Mouse (Mus musculus): ENCODE measurements around the gene Sptlc2. TPM values are rescaled to one million over a fixed set of nuclear protein-coding genes. Genes with fewer than 3 reads are reported as not detected.

The Sptlc2 gene
- polyA plus RNA-seq (2012; rRNA removed; ENCODE audit: low replicate concordance) = 6.3 and 12.0 TPM in 2 replicates

DNA sequence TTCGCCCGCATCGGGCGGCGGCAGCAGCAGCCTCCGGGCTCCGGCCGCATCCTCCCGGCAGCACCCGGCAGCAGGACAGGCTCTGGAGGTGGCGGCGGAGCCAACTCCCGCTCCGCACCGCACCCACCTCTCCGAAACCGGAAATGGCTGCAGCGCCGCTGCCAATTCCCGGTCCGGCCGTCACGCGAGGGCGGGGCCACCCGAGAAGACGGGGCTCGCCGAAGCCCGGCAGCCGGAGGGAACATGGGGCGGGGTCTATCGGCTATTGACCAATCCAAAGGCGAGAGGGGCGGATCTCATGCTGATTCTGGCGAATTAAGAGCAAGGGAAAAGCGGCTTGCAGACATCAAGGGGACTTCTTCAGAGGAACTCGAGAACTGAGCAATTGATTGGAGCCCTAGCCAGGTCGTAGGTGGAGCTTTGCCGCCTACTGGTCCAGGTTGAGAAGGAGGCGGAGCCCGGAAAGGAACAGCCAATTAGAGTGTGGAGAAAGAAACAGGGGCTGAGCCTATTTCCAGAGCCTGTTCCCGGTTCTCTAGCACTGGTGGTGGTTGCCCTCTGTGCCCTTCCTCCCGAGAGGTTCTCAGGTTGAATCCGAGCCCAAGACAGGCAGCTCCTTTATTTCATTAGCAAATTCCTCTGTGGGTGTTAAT, at the start of gene Sptlc2:
Sptlc2 (minus strand) TSS at position 234 of the 653 bp plus-strand sequence.

GRCm38 (mm10) chr12:87299657-87300440, 88.3 kb downstream of the Sptlc2 start, which contains the start of gene Ism2:
TSS of gene Ism2 (minus strand) at chr12:87299705.

DNA sequence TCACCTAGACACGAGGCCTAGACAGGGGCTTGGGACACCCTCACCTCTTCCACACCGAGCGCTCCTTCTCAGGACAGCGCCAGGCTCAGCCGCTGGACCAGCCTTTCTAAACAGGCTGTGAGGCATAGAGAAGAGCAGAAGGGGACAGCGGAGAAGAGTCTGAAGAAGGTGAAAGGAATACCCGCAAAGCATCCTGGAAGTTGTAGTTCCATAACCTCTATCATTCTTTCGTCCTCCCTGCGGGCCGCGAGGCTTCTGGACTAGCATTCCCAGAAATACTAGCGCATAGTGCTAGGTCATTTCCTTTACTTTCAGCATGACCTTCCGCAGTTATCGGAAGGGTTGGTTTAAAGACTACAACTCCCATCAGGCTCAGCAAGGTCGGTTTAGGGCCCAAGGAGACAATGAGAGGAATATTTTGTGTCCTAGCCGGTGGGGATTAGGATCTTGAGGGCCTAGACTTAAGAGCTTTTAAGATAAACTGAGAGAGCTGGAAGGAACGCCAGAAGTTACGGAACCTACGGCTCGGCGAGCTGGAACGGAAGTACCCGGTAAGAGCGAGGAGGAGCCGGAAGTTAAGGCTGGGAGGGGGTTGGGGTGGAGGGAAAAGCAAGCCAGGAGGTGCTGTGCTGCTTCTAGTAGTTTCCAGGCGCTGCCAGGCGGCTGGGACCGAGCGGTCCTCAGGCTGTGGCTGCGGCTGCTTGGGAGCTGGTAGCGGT, 121.9 kb downstream of the Sptlc2 start, which contains the start of the genes Vipas39 and Ahsa1:
Vipas39 (minus strand) TSS at position 149 of the 719 bp plus-strand sequence.
Ahsa1 (plus strand) TSS at position 372 of the 719 bp plus-strand sequence.

Other genes with a start within 250 kb of the Sptlc2 start
- gene Gstz1, start 241.2 kb downstream of the Sptlc2 start, polyA plus RNA-seq (2012; rRNA removed; ENCODE audit: low replicate concordance) = 350 and 667 TPM in 2 replicates
- gene Pomt2, start 240.4 kb downstream of the Sptlc2 start, polyA plus RNA-seq (2012; rRNA removed; ENCODE audit: low replicate concordance) = 11.8 and 20.6 TPM in 2 replicates
- gene Samd15, start 188.6 kb downstream of the Sptlc2 start, polyA plus RNA-seq (2012; rRNA removed; ENCODE audit: low replicate concordance) = not detected in 2 replicates
- gene Tmed8, start 187.9 kb downstream of the Sptlc2 start, polyA plus RNA-seq (2012; rRNA removed; ENCODE audit: low replicate concordance) = 5.1 and 8.2 TPM in 2 replicates
- gene Noxred1, start 149.6 kb downstream of the Sptlc2 start, polyA plus RNA-seq (2012; rRNA removed; ENCODE audit: low replicate concordance) = 0.73 and 1.2 TPM in 2 replicates
- 21.4 and 56.2 TPM in 2 replicates for gene Vipas39, start 122.1 kb downstream of the Sptlc2 start, polyA plus RNA-seq (2012; rRNA removed; ENCODE audit: low replicate concordance)
- gene Ahsa1, start 121.9 kb downstream of the Sptlc2 start, polyA plus RNA-seq (2012; rRNA removed; ENCODE audit: low replicate concordance) = 34.0 and 47.0 TPM in 2 replicates
- 0.62 and 1.4 TPM in 2 replicates for gene Ism2, start 88.7 kb downstream of the Sptlc2 start, polyA plus RNA-seq (2012; rRNA removed; ENCODE audit: low replicate concordance)
- 6.1 and 22.0 TPM in 2 replicates for gene Slirp, start 55.5 kb upstream of the Sptlc2 start, polyA plus RNA-seq (2012; rRNA removed; ENCODE audit: low replicate concordance)
- gene Alkbh1, start 55.7 kb upstream of the Sptlc2 start, polyA plus RNA-seq (2012; rRNA removed; ENCODE audit: low replicate concordance) = 16.1 and 18.7 TPM in 2 replicates
- 6.1 and 12.5 TPM in 2 replicates for gene Snw1, start 83.9 kb upstream of the Sptlc2 start, polyA plus RNA-seq (2012; rRNA removed; ENCODE audit: low replicate concordance)
- gene Gm5788, start 106.4 kb upstream of the Sptlc2 start, polyA plus RNA-seq (2012; rRNA removed; ENCODE audit: low replicate concordance) = not detected in 2 replicates
- gene Gm8300, start 126.0 kb upstream of the Sptlc2 start, polyA plus RNA-seq (2012; rRNA removed; ENCODE audit: low replicate concordance) = not detected in 2 replicates
- not detected in 2 replicates for gene Oog1, start 214.3 kb upstream of the Sptlc2 start, polyA plus RNA-seq (2012; rRNA removed; ENCODE audit: low replicate concordance)
- gene Gm4027, start 230.5 kb upstream of the Sptlc2 start, polyA plus RNA-seq (2012; rRNA removed; ENCODE audit: low replicate concordance) = not detected in 2 replicates

Data from mammary gland, adult 2 months (tissue).